Mouse (Mus musculus): Measurements from ENCODE around the gene Ap1g2. TPM values are rescaled to one million over a fixed set of nuclear protein-coding genes. Genes with fewer than 3 reads are reported as not detected.

Ap1g2 gene
- polyA plus RNA-seq, 1 experiment: 28.2 TPM

DNA sequence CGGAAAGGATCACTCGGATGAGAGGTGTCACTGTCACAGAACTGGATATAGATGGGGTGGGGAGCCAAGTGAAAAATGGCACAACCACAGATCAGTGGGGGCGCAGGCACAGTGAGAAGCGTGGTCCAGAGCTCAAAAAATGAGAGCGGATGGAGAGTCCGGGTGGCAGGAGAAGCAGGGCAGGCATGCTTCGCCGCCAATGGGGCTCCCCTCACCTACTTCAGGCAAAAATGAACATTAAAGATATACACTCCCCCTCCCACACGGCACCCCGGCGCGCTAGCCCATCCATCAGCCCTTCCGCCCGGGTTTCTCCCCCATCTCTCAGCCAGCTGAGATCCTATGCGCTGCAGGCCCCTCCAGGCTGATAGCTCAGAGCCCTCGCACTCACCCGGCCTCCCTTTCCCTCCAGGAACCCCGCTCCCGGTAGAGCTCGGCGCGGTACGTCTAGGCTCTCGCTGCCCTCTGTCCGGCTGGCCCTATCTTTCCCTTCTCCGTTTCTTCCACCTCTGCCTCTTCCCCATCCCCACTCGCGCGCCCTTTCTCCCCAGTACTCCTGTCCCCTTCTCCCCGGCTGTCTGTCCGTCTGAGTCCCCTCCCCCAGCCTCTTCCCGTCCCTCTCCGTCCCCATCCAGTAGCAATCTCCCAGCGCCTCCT lies 15.1 kb downstream of the Ap1g2 start:
- 13% methylated on average over 34 of the region's 34 CpGs for WGBS
- peak overlapping the region; percentile 58 for H3K4me3 ChIP-seq (ENCODE audit: insufficient read depth, low read depth, low read length)
- DNase-seq: no peak
- peak overlapping the region; percentile 22; the same call in 1 of the 2 replicates for H3K27ac ChIP-seq (ENCODE audit: insufficient read depth, low read depth, low read length)
- H3K36me3 ChIP-seq (ENCODE audit: control insufficient read depth, insufficient read depth, low read length): no peaks in the 10 kb centered on the region
- no peak for TF ChIP-seq POLR2A (IDR thresholded peaks at IDR 0.05; ENCODE audit: low read depth, low read length)
- TF ChIP-seq CTCF (conservative IDR thresholded peaks at IDR 0.05; ENCODE audit: insufficient read depth, insufficient read length, low read depth, low read length): no peak
- H3K27me3 ChIP-seq (replicated peaks; ENCODE audit: control insufficient read depth, insufficient read depth, low read length): no peaks in the 10 kb centered on the region
- H3K4me1 ChIP-seq (ENCODE audit: control insufficient read depth, insufficient read depth, low read length): peaks cover 8% of the 10 kb centered on the region; the same call in 1 of the 2 replicates

DNA sequence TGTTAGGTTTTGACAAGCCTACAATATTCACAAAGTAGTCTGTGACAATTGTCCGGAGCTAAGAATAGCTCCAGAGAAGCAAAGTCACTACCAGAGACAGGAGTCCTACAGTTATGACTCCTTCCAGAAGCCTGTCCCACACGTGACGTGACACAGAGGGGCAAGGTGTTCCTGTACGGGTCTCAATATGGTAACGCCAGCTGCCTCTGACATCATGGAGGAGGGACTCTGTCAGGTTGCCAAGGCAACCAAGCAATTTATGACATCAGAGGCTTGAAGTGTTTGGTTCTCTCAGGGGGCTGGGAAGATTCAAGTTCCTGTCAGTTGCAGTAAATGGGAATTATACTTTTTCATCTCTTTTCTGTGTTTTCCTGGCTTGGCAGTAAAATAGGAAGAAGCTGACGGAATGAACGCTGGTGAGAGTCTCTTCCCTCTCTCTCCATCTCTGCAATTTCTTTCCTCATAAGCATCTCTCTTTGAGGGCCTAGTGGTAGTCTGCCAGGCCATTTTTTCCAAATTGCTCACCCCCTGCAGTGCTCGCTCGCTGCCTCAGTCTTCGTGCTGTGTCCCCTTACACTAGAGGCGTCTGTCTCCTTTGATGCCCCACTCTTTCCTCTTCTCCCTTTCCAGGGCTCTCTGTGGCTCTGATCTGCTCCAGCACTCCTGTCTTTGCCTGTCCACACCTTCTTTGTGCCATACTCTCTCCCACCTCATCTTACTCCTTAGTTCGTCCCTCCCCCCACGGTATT lies 17.0 kb downstream of the Ap1g2 start:
- Histone ChIP-seq H3K4me3 (ENCODE audit: insufficient read depth, low read depth, low read length) (no peak overlapping the region), H3K4me1 (ENCODE audit: control insufficient read depth, insufficient read depth, low read length) (peaks cover 10% of the 10 kb centered on the region), H3K36me3 (ENCODE audit: control insufficient read depth, insufficient read depth, low read length) (no peaks in the 10 kb centered on the region), H3K27ac (ENCODE audit: insufficient read depth, low read depth, low read length) (peak overlapping the region; percentile 28; the same call in 1 of the 2 replicates), H3K27me3 (replicated peaks; ENCODE audit: control insufficient read depth, insufficient read depth, low read length) (no peaks in the 10 kb centered on the region)
- TF ChIP-seq POLR2A (IDR thresholded peaks at IDR 0.05; ENCODE audit: low read depth, low read length) (no peak), CTCF (conservative IDR thresholded peaks at IDR 0.05; ENCODE audit: insufficient read depth, insufficient read length, low read depth, low read length) (no peak)
- DNase-seq: peak; percentile 37
- 72% methylated on average over 13 of the region's 13 CpGs for WGBS

DNA sequence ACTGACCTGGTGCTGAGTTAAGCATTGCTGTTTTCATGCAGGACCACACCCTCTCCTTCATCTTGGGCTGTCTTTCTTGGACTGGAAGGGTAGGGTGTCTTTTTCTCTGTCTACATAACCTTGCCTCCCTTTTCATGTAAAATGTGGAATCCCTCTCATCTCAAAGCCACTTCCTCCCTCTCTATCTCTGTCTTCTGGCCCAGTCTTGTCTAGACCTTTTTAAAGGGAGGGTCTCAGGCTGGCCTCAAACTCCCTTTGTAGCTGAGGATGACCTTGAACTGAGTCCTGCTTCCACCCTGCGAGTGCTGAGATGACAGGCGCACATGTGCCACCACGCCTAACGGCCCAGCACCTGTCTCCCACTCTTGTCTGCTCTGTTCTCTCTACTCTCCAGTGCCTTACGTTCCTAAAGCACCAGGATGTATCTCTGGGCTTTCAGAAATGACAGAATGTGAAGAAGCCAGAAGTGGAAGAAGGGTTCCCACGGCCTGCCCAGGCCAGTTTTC lies 20.3 kb downstream of the Ap1g2 start:
- 90% methylated on average over 6 of the region's 6 CpGs for WGBS
- Histone ChIP-seq H3K36me3 (ENCODE audit: control insufficient read depth, insufficient read depth, low read length) (no peaks in the 10 kb centered on the region), H3K4me1 (ENCODE audit: control insufficient read depth, insufficient read depth, low read length) (peaks cover 13% of the 10 kb centered on the region), H3K4me3 (ENCODE audit: insufficient read depth, low read depth, low read length) (no peak overlapping the region), H3K27me3 (replicated peaks; ENCODE audit: control insufficient read depth, insufficient read depth, low read length) (no peaks in the 10 kb centered on the region), H3K27ac (ENCODE audit: insufficient read depth, low read depth, low read length) (no peak overlapping the region)
- DNase-seq: no peak
- TF ChIP-seq CTCF (conservative IDR thresholded peaks at IDR 0.05; ENCODE audit: insufficient read depth, insufficient read length, low read depth, low read length) (no peak), POLR2A (IDR thresholded peaks at IDR 0.05; ENCODE audit: low read depth, low read length) (no peak)

DNA sequence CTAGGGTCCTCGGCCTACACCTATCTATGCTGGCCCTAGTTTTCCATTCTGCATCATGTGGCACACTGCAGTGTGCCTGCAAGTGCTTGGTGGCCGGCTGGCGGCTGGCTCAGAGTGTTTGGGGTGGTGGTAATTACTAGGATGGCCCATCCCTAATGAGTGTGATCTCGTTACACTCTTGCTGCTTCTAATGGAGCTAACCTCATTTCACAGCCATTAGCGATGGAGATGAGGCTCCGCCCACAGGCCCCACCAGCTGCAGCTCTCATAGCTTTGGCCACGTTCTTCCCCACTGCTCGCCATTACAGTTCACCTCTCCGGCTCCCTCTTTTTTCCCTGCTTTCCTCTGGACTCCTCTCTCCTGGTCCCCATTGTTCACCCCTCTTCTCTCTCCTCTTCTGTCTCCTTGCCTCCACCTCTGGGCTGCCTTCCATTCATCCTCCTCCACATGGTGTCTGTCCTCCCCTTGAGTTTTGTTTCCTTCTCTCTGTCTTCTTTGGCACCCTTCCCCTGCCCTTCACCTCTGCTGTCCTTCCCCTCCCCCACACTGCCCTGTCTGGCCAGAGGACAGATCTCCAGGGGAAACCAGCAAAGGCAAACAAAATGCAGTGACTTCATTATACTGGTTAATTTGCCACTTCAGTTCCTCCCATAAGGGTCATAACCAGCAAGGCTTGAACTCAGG lies 20.9 kb downstream of the Ap1g2 start:
- DNase-seq: peak; percentile 87
- peaks cover 13% of the 10 kb centered on the region for H3K4me1 ChIP-seq (ENCODE audit: control insufficient read depth, insufficient read depth, low read length)
- TF ChIP-seq POLR2A (IDR thresholded peaks at IDR 0.05; ENCODE audit: low read depth, low read length): no peak
- H3K27ac ChIP-seq (ENCODE audit: insufficient read depth, low read depth, low read length): no peak overlapping the region
- no peaks in the 10 kb centered on the region for H3K27me3 ChIP-seq (replicated peaks; ENCODE audit: control insufficient read depth, insufficient read depth, low read length)
- WGBS: 61% methylated on average over 9 of the region's 9 CpGs
- no peaks in the 10 kb centered on the region for H3K36me3 ChIP-seq (ENCODE audit: control insufficient read depth, insufficient read depth, low read length)
- H3K4me3 ChIP-seq (ENCODE audit: insufficient read depth, low read depth, low read length): no peak overlapping the region

DNA sequence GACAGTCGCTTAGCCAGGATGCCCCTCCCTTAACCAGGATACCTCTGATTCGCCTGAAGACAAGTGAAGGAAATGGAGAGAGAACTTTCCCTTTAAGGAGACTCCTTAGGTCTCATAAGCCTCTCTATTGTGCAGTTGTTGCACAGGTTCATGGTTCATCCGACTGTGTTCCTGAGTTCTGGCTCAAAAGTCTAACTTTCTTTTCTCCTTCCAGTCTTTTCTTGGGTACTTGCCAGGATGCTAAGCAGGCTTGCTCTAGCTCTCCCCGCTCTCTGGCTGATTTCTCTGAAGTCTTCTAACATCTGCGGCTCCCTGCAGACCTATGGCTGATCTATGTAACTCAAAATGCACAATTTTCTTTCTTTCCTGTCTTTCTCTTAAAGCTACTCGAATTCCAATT lies 22.9 kb downstream of the Ap1g2 start:
- H3K27ac ChIP-seq (ENCODE audit: insufficient read depth, low read depth, low read length): peak overlapping the region; percentile 75
- no peaks in the 10 kb centered on the region for H3K27me3 ChIP-seq (replicated peaks; ENCODE audit: control insufficient read depth, insufficient read depth, low read length)
- no peaks in the 10 kb centered on the region for H3K36me3 ChIP-seq (ENCODE audit: control insufficient read depth, insufficient read depth, low read length)
- DNase-seq: peak; percentile 87
- no peak overlapping the region for H3K4me3 ChIP-seq (ENCODE audit: insufficient read depth, low read depth, low read length)
- WGBS: 36% methylated on average over 6 of the region's 6 CpGs
- TF ChIP-seq CTCF (conservative IDR thresholded peaks at IDR 0.05; ENCODE audit: insufficient read depth, insufficient read length, low read depth, low read length) (no peak), POLR2A (IDR thresholded peaks at IDR 0.05; ENCODE audit: low read depth, low read length) (no peak)
- H3K4me1 ChIP-seq (ENCODE audit: control insufficient read depth, insufficient read depth, low read length): peaks cover 13% of the 10 kb centered on the region

DNA sequence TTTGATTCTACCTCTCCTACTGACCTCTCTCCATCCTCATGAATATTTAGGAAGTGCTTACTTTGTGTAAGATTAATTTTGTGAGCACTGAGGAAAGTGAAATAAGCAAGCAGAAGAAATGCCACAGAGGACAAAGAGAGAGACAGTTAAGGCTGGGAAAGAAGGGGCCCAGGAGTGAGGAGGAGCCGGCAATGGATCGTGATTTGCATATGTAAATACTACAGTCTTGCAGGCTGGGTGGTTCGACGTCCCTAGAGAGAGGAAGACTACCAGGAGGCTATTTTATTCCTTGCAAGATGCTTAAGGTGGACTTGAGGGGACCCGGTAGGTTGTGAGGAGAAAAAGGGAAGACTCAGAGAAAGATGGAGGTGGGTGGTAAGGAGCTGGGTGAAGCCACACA lies 25.3 kb downstream of the Ap1g2 start:
- 56% methylated on average over 5 of the region's 5 CpGs for WGBS
- TF ChIP-seq CTCF (conservative IDR thresholded peaks at IDR 0.05; ENCODE audit: insufficient read depth, insufficient read length, low read depth, low read length) (no peak), POLR2A (IDR thresholded peaks at IDR 0.05; ENCODE audit: low read depth, low read length) (no peak)
- Histone ChIP-seq H3K4me1 (ENCODE audit: control insufficient read depth, insufficient read depth, low read length) (peaks cover 11% of the 10 kb centered on the region), H3K27ac (ENCODE audit: insufficient read depth, low read depth, low read length) (no peak overlapping the region), H3K4me3 (ENCODE audit: insufficient read depth, low read depth, low read length) (no peak overlapping the region), H3K27me3 (replicated peaks; ENCODE audit: control insufficient read depth, insufficient read depth, low read length) (no peaks in the 10 kb centered on the region), H3K36me3 (ENCODE audit: control insufficient read depth, insufficient read depth, low read length) (no peaks in the 10 kb centered on the region)
- no peak for DNase-seq
